Mouse (Mus musculus) kidney, embryonic 16.5 days (tissue): ENCODE measurements around the gene Lsm11. TPM values are rescaled to one million over a fixed set of nuclear protein-coding genes. Genes with fewer than 3 reads are reported as not detected.
"Not testable (repeated sequence)": the region's sequence is repeated elsewhere in the genome, so short reads cannot be mapped to it uniquely, and the experiment has no call there.

ENCODE experiments used
- ATAC-seq: fragments of 200-750 bp; cut with Nextera tagmentation; 2 replicates; pipeline ENCODE4 v1.8.0; 2017; ENCODE audit warnings: moderate TSS enrichment; ENCODE audit not compliant: low FRiP score, low TSS enrichment
- H3K27ac ChIP-seq: fragments of 300-500 bp; sonication (generic); 2 replicates; pipeline ENCODE4 v1.5.1; 2014; ENCODE audit warnings: low read length
- H3K27me3 ChIP-seq: fragments of 300-500 bp; sonication (generic); 2 replicates; pipeline ENCODE4 v1.6.1; 2014; ENCODE audit warnings: low read length, control low read depth, mixed read lengths; ENCODE audit not compliant: insufficient read depth
- H3K36me3 ChIP-seq: fragments of 300-500 bp; sonication (generic); 2 replicates; pipeline ENCODE4 v1.6.1; 2014; ENCODE audit warnings: low read length, control low read depth, mixed read lengths; ENCODE audit not compliant: insufficient read depth
- H3K4me1 ChIP-seq: fragments of 300-500 bp; sonication (generic); 2 replicates; pipeline ENCODE4 v1.6.1; 2014; ENCODE audit warnings: low read length, control low read depth, mixed read lengths; ENCODE audit not compliant: insufficient read depth
- H3K4me2 ChIP-seq: fragments of 300-500 bp; sonication (generic); replicated peaks from 2 replicates; pipeline ENCODE4 v1.6.1; 2014; ENCODE audit warnings: low read depth, low read length
- H3K4me3 ChIP-seq: fragments of 300-500 bp; sonication (generic); 2 replicates; pipeline ENCODE4 v1.5.1; 2014; ENCODE audit warnings: mild to moderate bottlenecking, low read length
- H3K9ac ChIP-seq: fragments of 300-500 bp; sonication (generic); replicated peaks from 2 replicates; pipeline ENCODE4 v1.6.1; 2014; ENCODE audit warnings: low read length
- H3K9me3 ChIP-seq: fragments of 300-500 bp; sonication (generic); 2 replicates; pipeline ENCODE4 v1.6.1; 2016; ENCODE audit warnings: low read length, control low read depth
- WGBS: fragments of 180-500 bp; shearing (Covaris S2); extraction: QIAGEN DNeasy Blood & Tissue Kit; methylation state at CpG from one replicate; pipeline ENCODE4 v1.1.7; 2014; 5-methylcytosine and 5-hydroxymethylcytosine counted together
- polyA plus RNA-seq: library from polyadenylated mRNA; unstranded; fragments of >200 nt; fragmentation: Nextera tagmentation; extraction: Ambion mirVana; gene quantifications from 2 replicates; pipeline ENCODE4 v1.2.1, GENCODE M21; 2015

The Lsm11 gene
- polyA plus RNA-seq, 1 experiment from 2014 or later: 3.9 TPM

- Histone ChIP-seq H3K36me3 (peaks cover 67% of the 10 kb centered on the region), H3K9me3 (no peaks in the 10 kb centered on the region), H3K27me3 (no peaks in the 10 kb centered on the region), H3K4me3 (no peak overlapping the region), H3K4me2 (no peak overlapping the region), H3K4me1 (no peaks in the 10 kb centered on the region), H3K27ac (no peak overlapping the region), H3K9ac (no peak overlapping the region)
- no peak for ATAC-seq
- WGBS: 88% methylated on average over 3 of the region's 3 CpGs
These were observed 54.8 kb downstream of the Lsm11 start for GRCm38 (mm10) chr11:45889981-45890380.

DNA sequence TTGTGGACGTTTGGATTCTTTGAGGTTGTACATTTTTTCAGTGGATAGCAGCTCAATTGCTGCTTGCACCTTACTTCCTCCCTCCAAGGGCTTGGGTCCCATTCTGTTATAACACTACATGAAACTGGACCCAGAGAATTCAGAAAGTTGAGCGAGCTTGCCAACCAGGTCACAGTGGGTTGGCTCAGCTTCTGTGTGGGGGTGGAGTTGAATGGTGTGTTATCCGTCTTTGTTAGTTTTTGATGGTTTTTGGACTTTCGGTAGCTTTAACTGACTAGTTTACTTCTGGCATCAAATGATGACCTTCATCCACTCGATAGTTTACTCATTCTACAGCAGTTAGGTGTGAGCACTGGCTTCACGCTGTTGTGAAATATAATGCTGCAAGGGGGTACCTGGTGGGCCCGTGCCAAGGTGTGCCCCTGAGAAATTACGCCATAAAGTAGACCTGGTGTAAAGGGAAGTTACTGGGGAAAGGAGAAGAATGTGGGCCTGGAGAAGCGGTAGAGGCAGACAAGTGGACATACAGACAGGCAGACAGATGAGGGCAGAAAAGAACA lies 56.2 kb downstream of the Lsm11 start:
- no peaks in the 10 kb centered on the region for H3K9me3 ChIP-seq
- no peak for ATAC-seq
- H3K27me3 ChIP-seq: no peaks in the 10 kb centered on the region
- no peak overlapping the region for H3K4me2 ChIP-seq
- H3K27ac ChIP-seq: no peak overlapping the region
- no peak overlapping the region for H3K9ac ChIP-seq
- 88% methylated on average over 9 of the region's 9 CpGs for WGBS
- H3K36me3 ChIP-seq: peaks cover 58% of the 10 kb centered on the region
- peaks cover 4% of the 10 kb centered on the region for H3K4me1 ChIP-seq
- H3K4me3 ChIP-seq: no peak overlapping the region

GRCm38 (mm10) chr11:45886596-45886995 lies 58.1 kb downstream of the Lsm11 start:
- no peaks in the 10 kb centered on the region for H3K9me3 ChIP-seq
- H3K4me2 ChIP-seq: no peak overlapping the region
- H3K4me3 ChIP-seq: no peak overlapping the region
- H3K27ac ChIP-seq: no peak overlapping the region
- H3K4me1 ChIP-seq: peaks cover 16% of the 10 kb centered on the region
- no peak for ATAC-seq
- no peaks in the 10 kb centered on the region for H3K27me3 ChIP-seq
- peaks cover 44% of the 10 kb centered on the region for H3K36me3 ChIP-seq
- 90% methylated on average over 5 of the region's 5 CpGs for WGBS
- H3K9ac ChIP-seq: no peak overlapping the region

GRCm38 (mm10) chr11:45885606-45886230 lies 59.0 kb downstream of the Lsm11 start:
- Histone ChIP-seq H3K36me3 (peaks cover 37% of the 10 kb centered on the region), H3K27ac (no peak overlapping the region), H3K9me3 (no peaks in the 10 kb centered on the region), H3K4me1 (peaks cover 19% of the 10 kb centered on the region), H3K4me3 (no peak overlapping the region), H3K4me2 (no peak overlapping the region), H3K27me3 (no peaks in the 10 kb centered on the region), H3K9ac (no peak overlapping the region)
- WGBS: 85% methylated on average over 5 of the region's 5 CpGs
- no peak for ATAC-seq

DNA sequence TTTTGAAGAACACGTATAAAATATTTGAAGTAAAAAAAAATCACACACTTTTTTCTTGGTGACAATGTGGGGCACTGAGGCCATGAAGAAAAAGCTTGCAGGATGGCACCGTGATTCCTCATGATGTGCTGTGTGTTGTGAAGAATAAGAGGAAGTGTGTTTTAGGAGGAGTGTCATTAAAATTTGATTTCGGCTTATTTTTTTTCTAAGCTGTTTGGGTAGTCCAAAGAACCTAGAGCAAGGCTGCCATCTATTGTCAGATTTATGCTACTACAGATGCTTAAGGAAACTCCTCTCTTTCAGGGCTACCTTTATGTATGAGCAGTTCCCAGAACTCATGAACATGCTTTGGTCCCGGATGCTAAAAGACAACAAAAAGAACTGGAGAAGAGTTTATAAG lies 60.7 kb downstream of the Lsm11 start:
- ATAC-seq: no peak
- H3K36me3 ChIP-seq: peaks cover 28% of the 10 kb centered on the region
- no peak overlapping the region for H3K4me3 ChIP-seq
- no peak overlapping the region for H3K4me2 ChIP-seq
- H3K27me3 ChIP-seq: no peaks in the 10 kb centered on the region
- 46% methylated on average over 4 of the region's 4 CpGs for WGBS
- no peak overlapping the region for H3K27ac ChIP-seq
- H3K9ac ChIP-seq: no peak overlapping the region
- no peaks in the 10 kb centered on the region for H3K9me3 ChIP-seq
- H3K4me1 ChIP-seq: peaks cover 29% of the 10 kb centered on the region

DNA sequence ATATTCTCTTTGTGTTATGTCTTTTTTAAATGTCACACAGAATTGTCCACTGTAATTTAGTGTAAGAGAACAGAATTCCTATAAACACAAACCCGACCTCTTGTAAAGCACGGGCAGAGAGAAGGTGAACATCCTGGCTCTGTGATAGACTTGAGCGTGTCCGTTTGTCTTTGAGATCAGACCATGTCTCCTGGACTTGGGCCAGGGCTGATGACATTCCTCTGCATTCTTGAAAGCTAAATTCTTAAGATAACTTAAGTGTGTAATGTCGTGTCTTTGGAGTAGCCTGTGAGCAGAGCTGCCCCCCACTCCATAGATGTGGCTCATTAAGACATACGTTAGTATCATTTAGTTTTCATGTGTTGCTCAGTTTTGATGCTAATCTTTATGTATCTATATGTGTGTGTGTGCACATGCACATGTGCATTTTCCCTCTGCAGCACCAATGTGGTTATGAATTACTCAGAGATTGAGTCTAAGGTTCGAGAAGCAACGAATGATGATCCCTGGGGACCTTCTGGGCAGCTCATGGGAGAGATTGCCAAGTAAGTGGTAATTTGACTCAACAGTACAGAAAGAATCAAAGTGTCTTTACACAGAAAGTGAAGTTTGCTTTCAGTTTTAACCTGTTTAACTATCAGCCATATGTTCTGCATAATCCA lies 61.3 kb downstream of the Lsm11 start:
- Histone ChIP-seq H3K4me2 (no peak overlapping the region), H3K36me3 (peaks cover 24% of the 10 kb centered on the region), H3K4me3 (no peak overlapping the region), H3K9me3 (no peaks in the 10 kb centered on the region), H3K27ac (no peak overlapping the region), H3K27me3 (no peaks in the 10 kb centered on the region), H3K9ac (no peak overlapping the region), H3K4me1 (peaks cover 31% of the 10 kb centered on the region)
- ATAC-seq: no peak
- 43% methylated on average over 8 of the region's 8 CpGs for WGBS

GRCm38 (mm10) chr11:45881683-45882068 lies 63.1 kb downstream of the Lsm11 start:
- Histone ChIP-seq H3K27ac (peak overlapping the region; percentile 57; the same call in 1 of the 2 replicates), H3K4me3 (no peak overlapping the region), H3K9ac (peak overlapping the region; percentile 38; the same call in 1 of the 2 replicates), H3K4me2 (no peak overlapping the region), H3K4me1 (peaks cover 35% of the 10 kb centered on the region), H3K27me3 (no peaks in the 10 kb centered on the region), H3K36me3 (peaks cover 18% of the 10 kb centered on the region), H3K9me3 (no peaks in the 10 kb centered on the region)
- ATAC-seq: peak; percentile 55; the same call in 1 of the 2 replicates
- 38% methylated on average over 5 of the region's 5 CpGs for WGBS

GRCm38 (mm10) chr11:45881026-45881682 lies 63.6 kb downstream of the Lsm11 start:
- Histone ChIP-seq H3K4me2 (no peak overlapping the region), H3K36me3 (peaks cover 19% of the 10 kb centered on the region), H3K27ac (peak overlapping the region; percentile 44)

GRCm38 (mm10) chr11:45879366-45879765 lies 65.4 kb downstream of the Lsm11 start:
- H3K36me3 ChIP-seq, H3K4me3 ChIP-seq, H3K27me3 ChIP-seq, ATAC-seq, H3K27ac ChIP-seq, H3K4me2 ChIP-seq, H3K9ac ChIP-seq, H3K9me3 ChIP-seq: not testable (repeated sequence)
- peaks cover 35% of the 10 kb centered on the region for H3K4me1 ChIP-seq
- 65% methylated on average over 4 of the region's 4 CpGs for WGBS

More at GRCm38 (mm10) chr11:45881026-45881682, 63.6 kb downstream of the Lsm11 start:
- 51% methylated on average over 6 of the region's 6 CpGs for WGBS
- Histone ChIP-seq H3K4me3 (no peak overlapping the region), H3K9ac (no peak overlapping the region), H3K27me3 (no peaks in the 10 kb centered on the region), H3K4me1 (peaks cover 35% of the 10 kb centered on the region), H3K9me3 (no peaks in the 10 kb centered on the region)
- peak; percentile 32; the same call in 1 of the 2 replicates for ATAC-seq
